Mouse (Mus musculus) lung, embryonic 15.5 days (tissue): ENCODE measurements at regions not wholly inside any gene's neighbourhood (a gene's known extent, or its start where the extent isn't known, plus 50 kb on each side); places are given as distances from the start of the nearest gene placed in this dataset.

ENCODE experiments used
- ATAC-seq: fragments of 200-750 bp; cut with Nextera tagmentation; 2 replicates; pipeline ENCODE4 v1.8.0; 2017; ENCODE audit warnings: moderate number of reproducible peaks, borderline replicate concordance; ENCODE audit not compliant: low FRiP score, low TSS enrichment; ENCODE audit errors: extremely low read depth
- H3K27ac ChIP-seq: fragments of 300-500 bp; sonication (generic); 2 replicates; pipeline ENCODE4 v1.5.1; 2015; ENCODE audit warnings: moderate library complexity, mild to moderate bottlenecking, inconsistent platforms
- H3K27me3 ChIP-seq: fragments of 300-500 bp; sonication (generic); 2 replicates; pipeline ENCODE4 v1.6.1; 2015; ENCODE audit warnings: inconsistent platforms
- H3K36me3 ChIP-seq: fragments of 300-500 bp; sonication (generic); 2 replicates; pipeline ENCODE4 v1.6.1; 2015; ENCODE audit warnings: inconsistent platforms
- H3K4me1 ChIP-seq: fragments of 300-500 bp; sonication (generic); 2 replicates; pipeline ENCODE4 v1.6.1; 2015; ENCODE audit warnings: inconsistent platforms
- H3K4me2 ChIP-seq: fragments of 300-500 bp; sonication (generic); 2 replicates; pipeline ENCODE4 v1.6.1; 2015; ENCODE audit warnings: inconsistent platforms, mild to moderate bottlenecking, moderate library complexity
- H3K4me3 ChIP-seq: fragments of 300-500 bp; sonication (generic); 2 replicates; pipeline ENCODE4 v1.5.1; 2015; ENCODE audit warnings: mild to moderate bottlenecking, inconsistent platforms
- H3K9ac ChIP-seq: fragments of 300-500 bp; sonication (generic); 2 replicates; pipeline ENCODE4 v1.6.1; 2015; ENCODE audit warnings: inconsistent platforms
- H3K9me3 ChIP-seq: fragments of 300-500 bp; sonication (generic); 2 replicates; pipeline ENCODE4 v1.6.1; 2016; ENCODE audit warnings: inconsistent platforms
- WGBS: fragments of 180-500 bp; shearing (Covaris S2); methylation state at CpG from one replicate; pipeline ENCODE4 v1.1.7; 2015; 5-methylcytosine and 5-hydroxymethylcytosine counted together

DNA sequence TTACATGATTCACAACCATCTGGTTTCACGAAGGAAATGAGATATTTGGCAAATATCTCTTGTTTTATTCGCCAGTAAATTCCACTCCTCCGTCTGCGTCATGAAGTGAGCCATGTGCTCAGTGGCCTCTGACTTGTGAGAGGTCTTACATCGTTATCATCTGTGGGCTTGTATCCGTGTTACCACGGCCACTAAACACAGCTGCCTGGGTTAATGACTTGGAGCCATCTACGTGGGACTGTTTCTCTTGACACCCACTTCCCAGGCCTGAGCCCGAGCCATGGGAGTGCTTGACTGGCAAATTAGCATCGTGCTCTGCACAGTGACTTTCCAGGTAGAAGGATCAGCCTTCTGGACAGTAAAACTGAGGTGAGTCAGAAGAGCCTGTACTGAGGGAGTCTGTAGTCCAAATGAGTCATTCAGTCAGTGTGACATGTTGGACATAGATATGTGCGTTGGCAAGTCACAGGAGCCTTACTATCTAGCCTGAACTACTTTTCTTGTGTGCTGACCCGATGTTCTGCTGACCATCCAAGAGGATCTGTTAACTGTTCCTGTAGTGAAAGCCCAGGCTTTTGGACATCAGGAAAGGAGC is 137.7 kb downstream of the Tmx1 start:
- H3K36me3 ChIP-seq, result no peaks in the 10 kb centered on the region
- H3K27ac ChIP-seq, result no peak overlapping the region
- H3K27me3 ChIP-seq, result no peaks in the 10 kb centered on the region
- ATAC-seq, result no peak
- H3K4me1 ChIP-seq, result peaks cover 7% of the 10 kb centered on the region; the same call in 1 of the 2 replicates
- H3K9ac ChIP-seq, result no peak overlapping the region
- no peaks in the 10 kb centered on the region for H3K9me3 ChIP-seq
- H3K4me2 ChIP-seq, result no peak overlapping the region
- WGBS, result 62% methylated on average over 12 of the region's 12 CpGs
- no peak overlapping the region for H3K4me3 ChIP-seq

- no peak overlapping the region for H3K4me3 ChIP-seq
- no peak overlapping the region for H3K4me2 ChIP-seq
- H3K4me1 ChIP-seq, result peaks cover 7% of the 10 kb centered on the region; the same call in 1 of the 2 replicates
- no peaks in the 10 kb centered on the region for H3K9me3 ChIP-seq
- no peaks in the 10 kb centered on the region for H3K36me3 ChIP-seq
- no peak overlapping the region for H3K9ac ChIP-seq
- H3K27me3 ChIP-seq, result no peaks in the 10 kb centered on the region
- 78% methylated on average over 4 of the region's 4 CpGs for WGBS
- no peak for ATAC-seq
- H3K27ac ChIP-seq, result no peak overlapping the region
These were observed 139.9 kb downstream of the Tmx1 start for GRCm38 (mm10) chr12:70592821-70593220.

DNA sequence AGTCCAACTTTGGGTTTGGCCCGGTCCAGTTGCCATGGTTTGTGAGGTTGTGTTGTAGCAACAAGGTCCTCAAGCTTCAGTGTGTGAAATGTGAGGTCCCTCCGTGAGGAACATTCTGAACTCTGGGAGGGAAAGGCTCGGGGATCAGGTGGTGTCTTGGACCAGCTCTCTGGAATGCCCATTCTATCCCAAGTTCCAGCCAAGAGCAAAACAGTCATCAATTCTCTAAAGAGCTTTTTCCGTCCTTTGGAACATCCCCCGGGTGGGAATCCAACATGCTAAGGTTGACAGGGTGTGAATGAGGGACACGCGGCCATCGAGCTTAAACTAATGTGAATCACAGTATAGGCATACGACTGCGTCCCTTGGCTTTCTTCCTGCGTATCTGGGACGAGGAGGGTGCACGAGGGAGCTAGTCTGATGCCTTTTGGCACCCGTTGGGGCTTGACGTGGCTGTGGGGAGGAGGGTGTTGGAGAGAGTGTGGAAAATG is 145.4 kb downstream of the Tmx1 start:
- no peak overlapping the region for H3K4me3 ChIP-seq
- no peak overlapping the region for H3K4me2 ChIP-seq
- no peaks in the 10 kb centered on the region for H3K4me1 ChIP-seq
- no peaks in the 10 kb centered on the region for H3K27me3 ChIP-seq
- no peak for ATAC-seq
- H3K27ac ChIP-seq, result no peak overlapping the region
- H3K9ac ChIP-seq, result no peak overlapping the region
- H3K36me3 ChIP-seq, result no peaks in the 10 kb centered on the region
- 62% methylated on average over 15 of the region's 15 CpGs for WGBS
- no peaks in the 10 kb centered on the region for H3K9me3 ChIP-seq

DNA sequence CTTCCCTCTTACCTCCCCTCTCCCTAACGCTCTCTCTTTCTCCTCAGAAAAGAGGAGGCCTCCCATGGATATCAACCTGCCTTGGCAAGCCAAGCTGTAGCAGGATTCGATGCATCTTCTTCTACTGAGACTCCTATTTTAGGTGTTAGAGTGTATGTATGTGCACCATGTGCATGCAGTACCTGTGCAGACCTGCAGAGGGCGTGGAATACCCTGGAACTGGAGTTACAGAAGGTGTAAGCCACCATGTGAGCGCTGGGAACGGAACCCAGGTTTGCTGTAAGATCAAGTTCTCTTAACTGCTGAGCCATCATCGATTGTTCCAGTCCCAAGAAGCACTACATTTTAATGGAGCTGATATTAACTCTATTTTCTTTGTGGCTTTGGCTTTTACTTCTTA is 146.8 kb downstream of the Tmx1 start:
- WGBS, result 83% methylated on average over 6 of the region's 6 CpGs
- Histone ChIP-seq H3K4me2 (no peak overlapping the region), H3K36me3 (no peaks in the 10 kb centered on the region), H3K27me3 (no peaks in the 10 kb centered on the region), H3K4me1 (no peaks in the 10 kb centered on the region), H3K4me3 (no peak overlapping the region), H3K9me3 (no peaks in the 10 kb centered on the region), H3K9ac (no peak overlapping the region), H3K27ac (no peak overlapping the region)
- ATAC-seq, result no peak

DNA sequence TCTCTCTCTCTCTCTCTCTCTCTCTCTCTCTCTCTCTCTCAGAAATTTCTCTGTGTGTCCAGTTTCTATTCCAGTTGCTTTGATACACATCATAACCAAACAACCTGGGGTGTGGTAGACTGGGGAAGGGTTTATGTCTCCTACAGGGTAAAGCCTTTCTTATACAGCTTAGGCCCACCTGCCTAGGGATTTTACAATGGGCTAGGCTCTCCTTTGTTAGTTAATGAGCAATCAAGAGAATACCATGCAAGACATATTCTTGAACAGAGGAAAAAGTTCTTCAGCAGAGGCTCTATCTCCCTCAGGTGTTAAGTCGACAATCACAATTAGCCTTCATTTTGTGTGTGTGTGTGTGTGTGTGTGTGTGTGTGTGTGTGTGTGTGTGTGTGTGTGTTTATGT is 151.0 kb downstream of the Tmx1 start:
- H3K9me3 ChIP-seq, result no peaks in the 10 kb centered on the region
- no peaks in the 10 kb centered on the region for H3K27me3 ChIP-seq
- H3K36me3 ChIP-seq, result no peaks in the 10 kb centered on the region
- no peak overlapping the region for H3K4me2 ChIP-seq
- no peak for ATAC-seq
- no peak overlapping the region for H3K4me3 ChIP-seq
- no peak overlapping the region for H3K9ac ChIP-seq
- WGBS, result 91% methylated on average over 1 of the region's 1 CpGs
- H3K4me1 ChIP-seq, result peaks cover 7% of the 10 kb centered on the region; the same call in 1 of the 2 replicates
- no peak overlapping the region for H3K27ac ChIP-seq

GRCm38 (mm10) chr12:70608672-70609071 is 155.8 kb downstream of the Tmx1 start:
- Histone ChIP-seq H3K4me2 (no peak overlapping the region), H3K4me1 (peaks cover 15% of the 10 kb centered on the region; the same call in 1 of the 2 replicates), H3K4me3 (no peak overlapping the region), H3K36me3 (no peaks in the 10 kb centered on the region), H3K27ac (peak overlapping the region; percentile 56), H3K9ac (no peak overlapping the region), H3K27me3 (no peaks in the 10 kb centered on the region), H3K9me3 (no peaks in the 10 kb centered on the region)
- ATAC-seq, result no peak
- 43% methylated on average over 5 of the region's 5 CpGs for WGBS

DNA sequence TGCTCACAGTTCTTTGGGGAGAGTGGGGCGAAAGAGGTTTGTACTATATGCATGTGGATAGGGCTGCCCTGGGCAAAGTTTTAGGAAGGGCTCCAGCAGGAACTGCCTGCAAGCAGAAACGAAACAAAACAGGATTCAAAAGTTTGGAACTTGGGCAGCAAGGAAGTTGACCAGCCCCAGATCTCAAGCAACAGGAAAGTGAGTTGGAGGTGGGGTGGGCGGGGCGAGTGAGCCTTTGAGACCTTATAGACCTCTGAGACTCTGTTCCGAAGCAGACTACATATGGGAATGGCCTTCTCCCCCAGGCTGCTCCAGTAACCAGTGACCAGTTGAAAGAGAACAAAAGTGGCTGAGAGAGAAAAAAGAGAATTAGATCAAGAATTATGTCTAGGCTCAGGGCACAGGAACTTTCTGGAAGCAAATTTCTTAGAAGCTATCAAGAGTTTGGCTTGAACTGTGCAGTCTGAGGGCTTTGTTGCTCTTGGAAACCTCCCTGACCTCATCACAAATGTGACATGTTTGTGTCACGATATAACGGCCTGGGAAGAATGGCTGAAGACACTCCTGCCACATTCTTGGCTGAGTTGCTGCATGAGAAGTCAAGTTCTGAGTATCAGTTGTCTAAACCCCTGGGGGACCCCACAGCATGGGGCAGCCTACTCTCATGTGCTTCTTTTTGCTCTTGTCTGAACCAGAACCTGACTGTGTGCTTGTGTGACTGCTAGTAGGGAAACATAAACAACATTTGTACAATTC is 156.4 kb downstream of the Tmx1 start:
- 59% methylated on average over 7 of the region's 7 CpGs for WGBS
- Histone ChIP-seq H3K27ac (peak overlapping the region; percentile 56), H3K4me3 (no peak overlapping the region), H3K27me3 (no peaks in the 10 kb centered on the region), H3K36me3 (no peaks in the 10 kb centered on the region), H3K9me3 (no peaks in the 10 kb centered on the region), H3K9ac (no peak overlapping the region), H3K4me1 (peaks cover 15% of the 10 kb centered on the region; the same call in 1 of the 2 replicates), H3K4me2 (no peak overlapping the region)
- ATAC-seq, result no peak

DNA sequence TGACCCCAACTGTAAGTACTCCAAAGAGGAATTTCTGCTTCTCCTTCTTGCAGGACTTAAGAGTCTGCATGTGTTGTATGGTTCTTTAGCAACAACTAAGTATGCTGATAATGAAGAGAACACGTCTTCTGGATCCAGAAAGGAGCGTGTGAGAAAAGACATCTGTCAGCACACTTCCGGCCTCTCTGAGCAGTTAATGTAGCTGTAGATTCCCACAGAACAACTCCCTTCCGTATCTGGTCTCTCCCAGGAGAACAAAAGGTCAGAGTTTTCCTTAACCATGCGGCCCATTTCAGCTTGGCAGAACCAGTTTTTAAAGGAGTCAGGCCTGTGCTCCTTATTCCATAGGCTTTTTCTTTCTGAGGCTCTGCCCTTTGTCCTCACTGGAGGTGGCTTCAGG is 159.0 kb downstream of the Tmx1 start:
- no peak overlapping the region for H3K27ac ChIP-seq
- H3K4me2 ChIP-seq, result no peak overlapping the region
- H3K4me3 ChIP-seq, result no peak overlapping the region
- no peaks in the 10 kb centered on the region for H3K9me3 ChIP-seq
- H3K27me3 ChIP-seq, result no peaks in the 10 kb centered on the region
- ATAC-seq, result no peak
- no peaks in the 10 kb centered on the region for H3K36me3 ChIP-seq
- H3K9ac ChIP-seq, result no peak overlapping the region
- peaks cover 29% of the 10 kb centered on the region for H3K4me1 ChIP-seq
- 61% methylated on average over 5 of the region's 5 CpGs for WGBS

- H3K27me3 ChIP-seq, result no peaks in the 10 kb centered on the region
- H3K4me3 ChIP-seq, result no peak overlapping the region
- H3K36me3 ChIP-seq, result no peaks in the 10 kb centered on the region
- no peaks in the 10 kb centered on the region for H3K9me3 ChIP-seq
- no peak overlapping the region for H3K4me2 ChIP-seq
- no peak for ATAC-seq
- WGBS, result 56% methylated on average over 5 of the region's 5 CpGs
- H3K4me1 ChIP-seq, result peaks cover 28% of the 10 kb centered on the region
- no peak overlapping the region for H3K9ac ChIP-seq
- no peak overlapping the region for H3K27ac ChIP-seq
These were observed 160.3 kb downstream of the Tmx1 start for GRCm38 (mm10) chr12:70613244-70613643.

DNA sequence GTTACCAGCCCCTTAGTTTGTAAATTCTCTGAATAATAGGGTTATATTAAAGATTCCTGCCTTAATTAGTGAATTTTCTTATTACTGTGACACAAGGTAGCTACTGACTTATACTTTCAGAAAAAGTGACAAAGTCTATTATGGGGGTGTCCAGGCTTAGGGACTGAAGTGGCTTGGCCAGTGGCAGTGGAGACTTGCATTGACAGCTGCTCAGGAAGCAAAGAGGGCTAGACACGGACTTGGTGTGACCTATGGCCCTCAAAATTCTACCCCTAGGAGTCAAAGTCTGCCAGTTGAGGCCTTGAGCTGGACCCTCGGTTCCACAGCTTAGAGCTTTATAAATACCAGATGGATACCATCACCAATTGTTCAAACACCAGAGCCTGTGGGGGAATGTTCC is 161.2 kb downstream of the Tmx1 start:
- Histone ChIP-seq H3K27ac (no peak overlapping the region), H3K4me3 (no peak overlapping the region), H3K4me2 (no peak overlapping the region), H3K9me3 (no peaks in the 10 kb centered on the region), H3K36me3 (no peaks in the 10 kb centered on the region), H3K4me1 (peaks cover 19% of the 10 kb centered on the region), H3K27me3 (no peaks in the 10 kb centered on the region), H3K9ac (no peak overlapping the region)
- WGBS, result 68% methylated on average over 2 of the region's 2 CpGs
- ATAC-seq, result no peak

DNA sequence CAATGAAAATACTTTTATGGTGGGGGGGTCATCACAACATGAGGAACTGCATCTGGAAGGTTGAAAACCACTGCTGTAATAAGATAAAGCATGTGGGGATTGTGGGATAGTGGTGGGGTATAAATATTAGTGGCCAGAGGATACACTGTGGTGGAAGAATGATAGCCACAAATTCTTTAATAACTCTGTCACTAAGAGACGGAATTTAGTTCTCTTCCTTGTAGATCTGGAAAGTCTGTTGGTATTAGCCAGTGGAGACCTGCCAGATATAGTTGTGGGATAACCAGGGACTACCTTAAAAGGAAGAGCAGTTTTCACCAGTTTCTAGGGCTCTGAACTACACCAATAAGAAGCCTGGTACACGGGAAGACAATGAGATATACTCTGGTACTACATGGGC is 161.8 kb downstream of the Tmx1 start:
- H3K4me1 ChIP-seq, result peaks cover 14% of the 10 kb centered on the region
- no peaks in the 10 kb centered on the region for H3K36me3 ChIP-seq
- no peaks in the 10 kb centered on the region for H3K27me3 ChIP-seq
- 76% methylated on average over 2 of the region's 2 CpGs for WGBS
- no peak overlapping the region for H3K9ac ChIP-seq
- H3K4me3 ChIP-seq, result no peak overlapping the region
- no peaks in the 10 kb centered on the region for H3K9me3 ChIP-seq
- no peak overlapping the region for H3K27ac ChIP-seq
- ATAC-seq, result no peak
- H3K4me2 ChIP-seq, result no peak overlapping the region

GRCm38 (mm10) chr12:70615123-70615522 is 162.2 kb downstream of the Tmx1 start:
- WGBS, result 85% methylated on average over 9 of the region's 9 CpGs

More at GRCm38 (mm10) chr12:70615123-70615522, 162.2 kb downstream of the Tmx1 start:
- no peak for ATAC-seq
- Histone ChIP-seq H3K27me3 (no peaks in the 10 kb centered on the region), H3K9ac (no peak overlapping the region), H3K4me1 (peaks cover 14% of the 10 kb centered on the region; the same call in 1 of the 2 replicates), H3K9me3 (no peaks in the 10 kb centered on the region), H3K4me2 (no peak overlapping the region), H3K36me3 (no peaks in the 10 kb centered on the region), H3K4me3 (no peak overlapping the region), H3K27ac (no peak overlapping the region)
